Mouse (Mus musculus) granulocyte monocyte progenitor cell, adult 5-6 weeks (primary cell): ENCODE measurements at regions not wholly inside any gene's neighbourhood (a gene's known extent, or its start where the extent isn't known, plus 50 kb on each side); places are given as distances from the start of the nearest gene placed in this dataset.
"Not testable (repeated sequence)": the region's sequence is repeated elsewhere in the genome, so short reads cannot be mapped to it uniquely, and the experiment has no call there.

ENCODE experiments used
- ATAC-seq: replicated peaks from 2 replicates; pipeline ENCODE4 v1.8.0; 2016; ENCODE audit warnings: mild to moderate bottlenecking, moderate TSS enrichment, inconsistent platforms; ENCODE audit not compliant: poor library complexity, severe bottlenecking

DNA sequence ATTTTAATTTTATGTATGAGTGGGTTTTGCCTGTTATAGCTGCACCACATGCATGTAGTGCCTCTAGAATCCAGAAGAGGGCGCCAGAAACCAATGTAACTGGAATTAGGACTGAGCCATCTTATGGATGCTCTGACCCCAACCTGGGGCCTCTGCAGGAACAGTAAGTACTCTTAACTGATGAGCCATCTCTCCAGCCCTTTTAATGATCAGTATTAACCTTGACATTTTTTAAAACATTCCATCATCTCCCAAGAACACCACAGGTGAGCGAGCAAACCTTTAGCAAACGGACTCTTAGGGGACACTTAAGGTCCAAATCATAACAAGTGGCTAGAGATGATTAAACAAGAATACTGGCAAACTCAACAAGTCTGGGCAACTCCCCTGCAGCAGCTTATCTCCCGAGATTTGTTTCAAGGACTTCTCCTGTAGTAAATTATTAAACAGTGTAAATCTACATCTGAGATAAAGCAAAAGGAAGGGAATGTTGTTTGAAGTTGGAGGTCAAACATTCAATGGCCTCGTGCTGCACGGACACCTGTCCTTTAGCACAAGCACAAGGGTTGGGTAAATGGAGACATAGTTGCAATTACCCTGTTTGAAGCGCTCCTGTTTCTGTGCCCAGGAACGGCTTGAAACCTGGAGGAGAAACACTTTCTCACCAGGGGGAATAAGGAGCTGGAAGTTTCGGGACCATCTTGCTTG, 75.9 kb upstream of the Cpsf6 start:
- ATAC-seq, result peak; percentile 64

DNA sequence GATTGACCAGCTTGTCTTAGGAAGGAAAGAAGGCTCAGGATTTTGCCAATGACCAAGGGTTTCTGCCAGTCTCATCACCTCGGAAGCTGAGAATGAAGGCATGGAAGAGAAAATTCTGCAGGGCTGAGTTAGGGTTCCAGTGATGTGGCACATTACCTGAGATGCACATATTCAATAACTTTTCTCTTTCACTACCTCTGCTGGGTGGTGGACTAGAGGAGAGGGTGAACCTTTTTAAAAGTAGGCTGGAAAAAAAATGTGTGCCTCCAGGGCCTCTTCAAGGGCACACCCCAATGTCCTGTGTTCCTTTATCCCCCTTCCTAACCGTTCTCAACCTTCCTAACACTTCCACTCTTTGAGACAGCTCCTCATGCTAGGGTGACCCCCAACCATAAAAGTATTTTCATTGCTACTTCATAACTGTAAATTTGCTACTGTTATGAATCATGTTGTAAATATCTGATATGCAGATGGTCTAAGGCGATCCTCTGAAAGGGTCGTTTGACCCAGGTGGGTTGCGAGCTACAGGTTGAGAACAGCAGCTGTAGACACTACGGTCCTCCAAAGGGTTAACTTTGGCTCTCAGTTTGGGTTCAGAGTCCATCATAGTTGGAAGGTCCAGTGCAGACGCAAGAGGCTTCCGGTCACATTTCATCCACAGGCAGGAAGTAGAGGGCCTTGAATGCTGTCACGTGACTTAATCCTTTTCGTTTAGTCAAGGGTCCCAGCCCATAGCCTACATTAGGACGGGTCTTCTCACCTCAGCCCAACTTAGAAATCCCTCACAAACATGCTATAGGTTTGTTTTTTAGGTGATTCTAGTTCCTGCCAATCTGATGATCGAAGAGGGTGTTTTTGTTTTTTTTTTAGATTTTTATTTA, 75.1 kb upstream of the Cpsf6 start:
- no peak for ATAC-seq

DNA sequence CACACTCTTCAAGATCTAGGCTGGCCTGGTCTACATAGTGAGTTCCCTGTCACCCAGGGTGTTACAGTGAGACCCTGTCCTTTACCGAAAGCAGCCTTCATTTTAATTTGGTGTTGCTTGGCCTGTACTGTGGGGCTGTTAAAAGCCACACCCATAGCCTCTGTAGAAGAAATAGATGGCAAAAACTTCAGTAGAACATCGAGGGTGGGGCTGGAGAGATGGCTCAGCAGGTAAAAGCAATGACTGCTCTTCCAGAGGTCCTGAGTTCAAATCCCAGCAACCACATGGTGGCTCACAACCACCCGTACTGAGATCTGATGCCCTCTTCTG, 74.3 kb upstream of the Cpsf6 start:
- ATAC-seq, result no peak

DNA sequence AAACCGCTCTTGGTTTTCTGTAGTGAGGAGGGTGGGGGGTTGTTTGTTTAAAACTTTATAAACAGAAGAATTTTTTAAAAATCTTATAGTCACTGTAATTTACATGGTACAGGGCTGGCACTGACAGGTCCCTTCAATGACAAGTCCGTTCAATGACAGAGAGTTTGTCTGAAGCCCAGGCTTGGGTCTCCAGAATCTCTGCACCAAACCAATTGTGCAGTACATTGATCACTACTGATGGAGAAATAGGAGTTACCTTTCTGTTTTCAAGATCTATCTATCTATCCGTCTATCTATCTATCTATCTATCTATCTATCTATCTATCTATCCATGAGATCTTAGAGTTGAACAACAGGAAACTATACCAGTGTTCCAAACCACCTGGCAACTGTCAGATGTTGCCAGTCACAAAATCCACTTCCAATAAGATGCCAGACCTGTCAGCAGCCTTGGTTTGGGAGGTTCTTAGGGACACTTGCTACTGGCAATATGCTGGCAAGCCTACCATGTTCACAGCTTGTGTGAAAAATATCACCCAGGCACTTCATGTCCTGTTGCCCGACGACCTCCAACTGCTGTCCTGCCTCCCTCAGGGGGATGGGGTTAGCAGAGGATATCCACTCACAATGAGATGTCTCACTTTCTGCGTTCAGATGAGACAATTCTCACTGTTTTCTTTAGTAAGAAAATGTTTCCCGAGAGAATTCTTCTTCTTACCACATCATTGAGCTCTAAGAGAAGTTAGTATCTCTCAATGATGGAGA, 73.8 kb upstream of the Cpsf6 start:
- ATAC-seq, result no peak

DNA sequence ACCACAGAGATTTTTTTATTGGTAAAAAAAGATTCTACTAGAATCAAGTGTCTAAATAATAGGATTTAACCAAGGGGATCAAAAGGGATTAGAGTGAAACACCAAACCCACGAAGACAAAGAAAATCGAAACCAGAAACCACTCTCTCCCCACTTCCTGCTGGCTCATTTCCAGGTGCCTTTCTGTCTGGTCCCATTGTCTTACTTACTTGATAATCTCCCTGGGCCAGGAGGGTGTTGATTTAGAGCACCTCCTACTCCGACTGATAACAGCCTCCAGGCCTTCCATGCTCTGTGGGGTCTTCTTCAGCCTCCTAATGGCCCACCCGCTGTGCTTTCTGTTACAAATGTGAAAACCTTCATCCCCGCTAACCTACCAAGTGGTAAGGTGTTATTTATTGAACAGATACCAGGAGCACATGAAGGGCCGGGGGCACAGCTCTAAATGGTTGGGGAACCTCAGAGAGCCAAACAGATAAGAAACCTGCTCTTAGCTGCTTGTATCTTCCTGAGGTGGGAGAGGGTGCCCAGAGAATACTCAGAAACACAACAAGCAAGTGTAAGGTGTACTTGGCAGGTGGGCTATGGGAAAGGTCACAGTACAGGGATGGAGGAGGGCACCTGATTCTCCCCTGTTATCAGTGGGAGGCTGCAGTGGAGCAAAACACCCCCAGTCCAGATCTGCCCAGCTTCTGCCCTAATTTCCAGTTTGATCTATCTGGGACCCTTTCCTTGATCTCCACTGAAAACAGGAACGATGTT, 72.6 kb upstream of the Cpsf6 start:
- peak; percentile 45 for ATAC-seq

DNA sequence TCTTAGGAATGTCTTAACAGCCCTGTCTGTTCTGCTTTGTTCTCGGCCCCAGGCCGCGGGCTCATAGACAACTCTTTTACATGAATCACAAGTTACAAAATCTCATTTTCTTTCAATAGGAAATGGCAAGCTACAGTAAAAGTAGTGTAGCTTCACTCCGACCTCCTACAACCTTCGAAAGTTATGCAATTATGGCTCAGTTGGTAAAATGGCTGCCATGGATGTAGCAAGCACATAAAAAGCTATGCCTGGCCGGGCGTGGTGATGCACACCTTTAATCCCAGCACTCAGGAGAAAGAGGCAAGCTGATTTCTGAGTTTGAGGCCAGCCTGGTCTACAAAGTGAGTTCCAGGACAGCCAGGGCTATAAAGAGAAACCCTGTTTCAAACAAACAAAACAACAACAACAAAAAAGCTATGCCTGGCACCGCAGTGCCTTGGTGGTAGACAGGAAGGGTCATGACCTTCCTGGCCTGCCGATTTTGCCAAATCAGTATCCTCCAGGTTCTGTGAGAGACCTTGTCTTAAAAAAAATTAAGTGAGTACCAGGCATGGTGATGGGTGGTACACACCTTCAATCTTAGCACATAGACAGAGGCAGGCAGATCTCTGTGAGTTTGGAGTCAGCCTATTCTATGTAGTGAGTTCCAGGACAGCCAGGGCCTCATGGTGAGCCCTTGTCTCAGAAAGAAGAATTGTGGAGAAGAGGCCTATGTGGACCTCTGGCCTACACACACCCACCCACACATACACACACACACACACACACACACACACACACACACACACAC, 71.8 kb upstream of the Cpsf6 start:
- 0 out of 2 replicates have a peak, but pooled peaks have one; percentile 31 for ATAC-seq

DNA sequence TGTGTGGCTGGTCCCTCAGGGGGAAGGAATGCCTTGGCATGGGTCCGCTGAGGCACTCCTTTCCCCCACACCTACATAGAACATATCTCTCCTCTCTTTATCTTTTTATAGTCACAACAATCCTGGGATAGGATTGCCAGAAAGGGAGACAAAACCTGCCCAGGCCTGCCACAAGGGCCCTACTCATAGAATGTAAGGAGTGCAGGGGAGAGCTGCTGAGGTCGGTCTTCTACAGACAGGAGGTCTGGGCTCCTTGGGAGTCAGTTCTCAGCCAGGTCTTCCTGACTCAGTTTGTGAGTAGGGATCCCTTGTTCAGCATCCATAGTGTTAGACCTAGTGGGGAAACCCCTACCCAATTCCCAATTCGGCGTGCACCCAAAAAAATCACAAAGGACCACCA, 70.8 kb upstream of the Cpsf6 start:
- ATAC-seq, result no peak

DNA sequence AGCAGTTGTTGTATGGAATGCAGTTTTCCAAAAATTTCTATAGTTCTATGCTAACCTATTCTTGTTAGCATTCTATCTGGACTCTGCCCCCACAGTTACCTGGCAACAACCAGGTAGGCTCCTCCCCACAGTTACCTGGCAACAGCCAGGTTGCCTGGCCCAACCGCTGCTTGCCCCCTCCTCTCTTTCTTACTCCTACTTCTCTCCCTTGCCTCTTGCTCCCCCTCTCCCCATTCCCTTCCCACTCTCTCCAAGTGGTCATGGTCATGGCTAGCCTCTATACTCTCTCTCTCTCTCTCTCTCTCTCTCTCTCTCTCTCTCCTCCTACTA, 70.4 kb upstream of the Cpsf6 start:
- no peak for ATAC-seq

DNA sequence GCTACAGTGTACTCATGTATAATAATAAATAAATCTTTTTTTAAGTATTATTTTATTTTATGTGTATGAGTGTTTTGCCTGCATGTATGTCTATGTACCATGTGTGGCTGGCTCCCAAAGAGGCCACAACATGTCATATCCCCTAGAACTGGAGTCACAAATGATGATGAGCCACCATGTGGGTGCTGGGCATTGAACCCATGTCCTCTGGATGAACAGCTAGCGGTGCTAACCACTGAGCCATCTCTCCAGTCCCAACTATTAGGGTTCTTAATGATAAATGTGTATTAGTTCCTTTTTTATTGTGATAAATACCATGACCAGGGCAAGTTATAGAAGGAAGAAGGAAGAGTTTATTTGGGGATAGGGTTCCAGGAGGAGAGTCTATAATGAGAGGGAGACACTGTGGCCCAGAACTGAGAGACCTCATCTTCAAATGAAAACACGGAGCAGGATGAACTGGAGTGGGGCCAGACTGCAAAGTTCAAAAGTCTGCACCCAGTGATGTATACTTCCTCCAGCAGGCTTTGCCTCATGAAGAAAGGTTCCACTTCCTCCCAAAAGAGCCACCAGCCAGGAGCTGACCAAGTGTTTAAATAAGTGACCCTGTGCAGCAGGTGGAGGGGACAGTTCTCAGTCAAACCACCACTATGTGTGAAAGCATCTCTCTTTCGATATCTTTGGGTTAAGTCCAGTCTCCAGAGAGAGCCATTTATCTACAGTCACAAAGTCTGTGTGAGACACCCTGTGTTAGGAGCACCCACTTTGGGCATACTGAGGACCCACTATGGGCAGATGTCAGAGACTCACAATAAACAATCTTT, 69.8 kb upstream of the Cpsf6 start:
- peak; percentile 82 for ATAC-seq

DNA sequence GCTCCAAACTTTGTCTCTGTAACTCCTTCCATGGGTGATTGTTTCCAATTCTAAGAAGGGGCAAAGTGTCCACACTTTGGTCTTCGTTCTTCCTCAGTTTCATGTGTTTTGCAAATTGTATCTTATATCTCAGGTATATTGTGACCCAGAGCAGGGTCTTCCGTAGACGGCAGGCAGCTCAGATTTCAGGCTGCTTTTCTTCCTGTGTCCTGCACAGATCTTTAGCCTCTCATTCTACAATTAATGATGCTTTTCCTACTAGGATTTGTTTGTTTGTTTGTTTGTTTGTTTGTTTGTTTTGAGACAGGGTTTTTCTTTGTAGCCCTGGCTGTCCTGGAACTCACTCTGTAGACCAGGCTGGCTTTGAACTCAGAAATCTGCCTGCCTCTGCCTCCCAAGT, 69.0 kb upstream of the Cpsf6 start:
- not testable (repeated sequence) for ATAC-seq

DNA sequence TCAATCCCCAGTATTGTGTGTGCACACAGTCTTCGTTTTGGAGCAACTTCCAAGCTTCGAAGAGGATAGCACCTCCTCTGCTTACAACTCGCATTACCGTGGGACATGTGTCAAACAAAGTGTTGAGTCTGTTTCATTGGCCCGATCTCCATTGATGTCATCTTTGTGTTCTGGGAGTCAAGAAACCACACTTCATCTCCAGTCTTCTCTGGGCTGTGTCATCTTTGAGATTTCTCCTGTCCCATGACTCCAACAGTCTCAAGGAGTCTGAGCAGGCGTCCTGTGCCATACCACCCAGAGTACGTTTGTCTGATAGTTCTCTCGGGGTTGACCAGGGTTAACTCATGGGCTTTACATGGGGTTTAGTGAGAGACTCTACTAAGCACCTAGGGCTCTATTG, 67.8 kb upstream of the Cpsf6 start:
- ATAC-seq, result no peak

DNA sequence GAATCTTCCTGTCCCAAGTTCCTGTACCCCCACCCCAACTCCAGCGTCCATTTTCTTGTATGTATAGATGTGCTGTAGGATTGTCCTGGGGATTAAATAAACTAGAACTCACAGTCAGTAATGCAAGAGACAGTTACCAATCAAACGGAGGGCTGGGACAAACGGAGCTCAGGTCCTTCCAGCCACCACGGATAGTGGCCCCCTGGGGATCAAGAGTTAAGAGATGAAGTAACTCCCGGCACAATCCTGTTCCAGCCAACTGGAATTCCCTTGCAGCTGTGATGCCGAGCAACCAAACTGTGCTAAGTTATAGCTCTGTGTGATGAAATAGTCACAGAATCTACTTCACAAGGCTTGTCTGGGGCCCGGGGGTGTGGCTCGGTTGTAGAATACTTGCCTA, 67.4 kb upstream of the Cpsf6 start:
- no peak for ATAC-seq

DNA sequence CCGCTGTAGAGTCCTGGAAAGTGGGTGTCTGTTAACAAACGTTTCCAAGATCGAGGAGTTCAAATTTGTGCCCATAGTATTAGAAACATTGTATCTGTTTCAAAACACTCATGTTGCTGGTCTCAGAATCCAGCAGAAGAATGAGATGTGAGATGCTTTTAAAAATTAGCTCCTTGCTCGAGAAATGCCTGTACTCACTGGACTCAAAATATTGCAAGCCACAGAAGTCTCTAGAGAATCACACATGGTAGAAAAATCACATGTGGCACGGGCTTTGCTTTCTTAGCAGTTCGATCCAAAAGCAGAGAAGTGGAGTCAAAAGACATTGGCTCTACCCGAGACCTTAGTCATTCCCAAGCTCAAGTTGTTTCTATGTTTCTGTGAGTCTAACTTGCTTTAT, 67.0 kb upstream of the Cpsf6 start:
- ATAC-seq, result no peak

DNA sequence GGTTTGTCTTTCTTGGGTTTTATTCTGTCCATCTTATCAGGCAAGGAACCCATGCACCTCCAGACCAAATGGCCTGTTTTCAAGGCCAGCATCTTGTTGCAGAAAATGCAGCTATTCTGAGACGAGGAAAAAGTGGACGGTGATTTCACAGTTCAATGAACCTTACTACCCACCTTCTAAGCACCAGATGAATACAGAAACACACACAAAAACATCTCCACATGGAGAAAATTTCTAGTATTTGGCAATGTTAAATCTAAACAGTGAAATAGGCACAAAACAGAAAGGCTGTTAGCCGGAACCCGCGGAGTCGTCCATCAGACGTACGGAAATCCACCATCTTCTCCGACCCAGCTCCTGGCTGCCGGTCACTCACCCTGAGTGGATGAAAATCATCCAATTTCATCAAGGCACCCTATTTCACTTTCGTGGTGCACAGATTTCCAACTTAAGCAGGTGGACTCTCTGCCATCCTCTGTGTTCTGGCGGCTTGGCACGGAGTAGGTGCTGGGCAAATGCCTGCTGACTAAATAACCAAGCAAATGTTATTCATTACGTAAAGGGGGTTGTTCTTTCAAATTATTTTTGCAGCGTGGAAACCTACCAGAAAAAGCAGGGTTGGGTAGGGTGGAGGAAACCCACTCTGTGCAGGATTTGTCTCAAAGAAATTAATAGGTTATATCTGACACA, 66.1 kb upstream of the Cpsf6 start:
- no peak for ATAC-seq

DNA sequence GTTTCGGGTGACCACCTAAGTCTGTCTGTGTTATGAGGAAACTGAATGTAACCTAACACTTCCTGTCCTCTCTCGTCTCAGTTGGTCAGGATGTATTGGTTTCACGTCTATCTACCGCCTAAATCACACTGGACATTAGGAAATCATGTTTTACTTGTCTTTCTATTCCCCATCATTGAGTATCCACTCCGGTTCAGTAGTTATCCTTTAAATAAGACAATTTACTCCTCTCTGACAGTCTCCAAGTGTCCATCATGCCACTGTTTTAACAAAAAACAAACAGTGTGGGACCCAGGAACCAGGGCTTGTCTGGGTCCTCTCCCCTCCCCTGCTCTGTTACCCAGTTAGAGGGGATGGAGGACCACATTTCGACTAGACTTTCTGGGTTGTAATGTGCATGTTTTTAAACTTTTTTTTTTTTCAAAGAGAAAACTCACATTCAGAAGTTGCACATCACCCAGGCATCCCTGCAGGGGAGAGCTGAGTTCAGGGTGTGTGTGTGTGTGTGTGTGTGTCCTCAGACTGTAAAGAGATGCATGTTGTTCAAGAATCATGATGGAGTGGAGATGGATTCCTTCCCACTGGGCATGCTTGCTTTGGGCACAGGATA, 65.5 kb upstream of the Cpsf6 start:
- peak; percentile 38; the same call in 1 of the 2 replicates for ATAC-seq

DNA sequence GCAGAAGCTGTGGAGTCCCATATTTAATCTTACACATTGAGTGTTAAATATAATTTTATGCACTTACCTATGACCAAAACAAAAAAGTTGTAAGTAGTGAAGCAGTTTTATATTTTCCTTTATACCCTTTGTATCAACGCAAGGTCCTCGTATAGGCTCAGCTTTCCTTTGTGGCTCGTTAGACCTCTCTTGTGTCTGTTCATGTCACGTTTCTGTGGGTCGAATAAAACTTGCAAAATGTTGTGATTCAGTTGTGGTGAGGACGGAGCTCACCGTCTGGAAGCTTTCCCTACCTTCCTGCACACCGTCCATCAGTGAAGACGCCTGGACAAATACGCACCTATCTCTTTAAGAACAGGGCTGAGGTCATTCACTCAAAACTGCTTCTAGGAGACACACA, 64.9 kb upstream of the Cpsf6 start:
- ATAC-seq, result no peak

DNA sequence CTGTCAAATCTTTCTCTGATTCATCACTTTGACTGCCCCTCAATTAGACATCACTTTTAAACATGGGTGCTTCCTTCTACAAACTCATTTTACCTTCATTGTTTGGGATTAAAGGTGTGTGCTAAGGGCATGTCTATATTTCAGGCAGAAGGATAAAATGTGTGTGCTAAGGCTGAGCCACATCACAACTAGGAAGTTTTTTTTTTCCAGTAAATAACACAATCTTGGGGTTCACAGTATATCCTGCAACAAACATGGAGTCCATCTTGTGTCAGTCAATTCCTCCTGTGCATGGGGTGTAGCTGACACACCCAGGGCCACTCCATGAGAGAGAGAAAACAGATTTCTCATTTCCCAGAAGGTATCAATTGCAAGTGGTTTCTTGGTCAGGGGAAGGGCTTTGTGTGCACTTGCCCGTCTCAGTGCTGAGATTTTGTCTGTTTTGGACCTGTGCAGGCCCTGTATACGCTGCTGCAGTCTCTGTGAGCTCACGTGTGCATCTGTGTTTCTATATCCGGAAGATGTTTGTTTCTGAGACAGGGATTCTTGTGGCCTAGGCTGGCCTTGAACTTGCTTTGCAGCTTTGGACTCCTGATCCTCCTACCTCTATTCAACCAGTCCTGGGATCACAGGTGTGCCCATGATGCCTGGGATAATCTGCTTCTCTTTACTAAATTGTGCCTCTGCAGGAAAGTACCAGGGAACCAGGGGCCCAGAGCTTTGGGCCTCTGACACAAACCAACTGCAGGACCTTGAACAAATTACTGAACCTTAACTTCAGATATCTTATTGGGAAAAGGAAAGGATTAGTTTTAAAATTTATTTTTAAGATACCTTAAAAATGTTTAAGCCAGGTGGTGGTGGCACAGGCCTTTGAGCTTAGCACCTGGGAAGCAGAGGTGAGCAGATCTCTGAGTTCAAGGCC, 63.9 kb upstream of the Cpsf6 start:
- ATAC-seq, result no peak
